Mouse (Mus musculus) testis, adult 2 months (tissue): ENCODE measurements around the gene Vwa1. TPM values are rescaled to one million over a fixed set of nuclear protein-coding genes. Genes with fewer than 3 reads are reported as not detected.

Source experiments
- H3K27ac ChIP-seq: fragments of 200-500 bp; 2 replicates; pipeline ENCODE4 v1.5.1; 2012; ENCODE audit warnings: low read depth, low read length; ENCODE audit not compliant: control insufficient read depth, insufficient read depth
- H3K27me3 ChIP-seq: fragments of 200-500 bp; 2 replicates; pipeline ENCODE4 v1.6.1; 2012; ENCODE audit warnings: mild to moderate bottlenecking, low read length, moderate library complexity; ENCODE audit not compliant: control insufficient read depth, insufficient read depth
- H3K36me3 ChIP-seq: fragments of 200-500 bp; 2 replicates; pipeline ENCODE4 v1.6.1; 2012; ENCODE audit warnings: mild to moderate bottlenecking, low read length; ENCODE audit not compliant: control insufficient read depth, insufficient read depth
- H3K4me1 ChIP-seq: fragments of 200-500 bp; 2 replicates; pipeline ENCODE4 v1.6.1; 2012; ENCODE audit warnings: low read length; ENCODE audit not compliant: control insufficient read depth, insufficient read depth
- H3K4me3 ChIP-seq: fragments of 200-500 bp; 2 replicates; pipeline ENCODE4 v1.5.1; 2012; ENCODE audit warnings: low read depth, mild to moderate bottlenecking, low read length, moderate library complexity, mixed read lengths; ENCODE audit not compliant: control insufficient read depth
- CTCF ChIP-seq: fragments of 200-500 bp; IDR thresholded peaks from 2 replicates; pipeline ENCODE4 v1.5.1; 2012; ENCODE audit warnings: low read depth, mild to moderate bottlenecking, inconsistent platforms, low read length, moderate library complexity; ENCODE audit not compliant: control insufficient read depth, insufficient read depth, insufficient replicate concordance
- POLR2A ChIP-seq: fragments of 200-500 bp; IDR thresholded peaks from 2 replicates; pipeline ENCODE4 v1.6.1; 2012; ENCODE audit warnings: low read depth, mild to moderate bottlenecking, inconsistent platforms, low read length, moderate library complexity; ENCODE audit not compliant: control insufficient read depth
- polyA plus RNA-seq: library from polyadenylated mRNA; depleted of rRNA; stranded (reverse); fragments of >200 nt; gene quantifications from 2 replicates; pipeline ENCODE4 v1.2.3, GENCODE M21; 2012

The Vwa1 gene
- polyA plus RNA-seq, 1 experiment, result 5.6 TPM

DNA sequence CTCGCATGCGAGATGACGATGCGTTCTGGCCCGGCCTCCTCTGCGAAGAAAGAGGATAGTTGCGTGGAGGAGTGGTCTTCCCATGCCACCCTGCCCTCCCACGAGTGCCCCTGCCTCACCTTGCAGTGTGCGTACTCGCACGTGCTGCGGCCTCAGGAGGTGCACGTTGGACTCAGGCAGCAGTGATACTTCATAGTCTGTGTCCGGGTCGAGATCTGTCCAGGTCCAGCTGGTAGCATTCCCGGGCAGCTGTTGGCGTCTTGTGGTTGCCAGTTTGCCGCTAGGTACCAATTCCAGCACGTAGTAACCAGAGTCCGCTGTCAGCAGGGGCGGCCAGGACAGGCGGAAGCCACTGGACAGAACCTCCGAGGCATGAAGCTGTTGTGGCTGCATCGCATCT is 3.9 kb downstream of the Vwa1 start:
- no peak overlapping the region; the same call in 1 of the 2 replicates for H3K27ac ChIP-seq
- H3K4me1 ChIP-seq, result peaks cover 27% of the 10 kb centered on the region
- TF ChIP-seq CTCF (no peak), POLR2A (no peak)
- H3K4me3 ChIP-seq, result peak overlapping the region; percentile 80
- H3K27me3 ChIP-seq, result no peaks in the 10 kb centered on the region
- H3K36me3 ChIP-seq, result no peaks in the 10 kb centered on the region

DNA sequence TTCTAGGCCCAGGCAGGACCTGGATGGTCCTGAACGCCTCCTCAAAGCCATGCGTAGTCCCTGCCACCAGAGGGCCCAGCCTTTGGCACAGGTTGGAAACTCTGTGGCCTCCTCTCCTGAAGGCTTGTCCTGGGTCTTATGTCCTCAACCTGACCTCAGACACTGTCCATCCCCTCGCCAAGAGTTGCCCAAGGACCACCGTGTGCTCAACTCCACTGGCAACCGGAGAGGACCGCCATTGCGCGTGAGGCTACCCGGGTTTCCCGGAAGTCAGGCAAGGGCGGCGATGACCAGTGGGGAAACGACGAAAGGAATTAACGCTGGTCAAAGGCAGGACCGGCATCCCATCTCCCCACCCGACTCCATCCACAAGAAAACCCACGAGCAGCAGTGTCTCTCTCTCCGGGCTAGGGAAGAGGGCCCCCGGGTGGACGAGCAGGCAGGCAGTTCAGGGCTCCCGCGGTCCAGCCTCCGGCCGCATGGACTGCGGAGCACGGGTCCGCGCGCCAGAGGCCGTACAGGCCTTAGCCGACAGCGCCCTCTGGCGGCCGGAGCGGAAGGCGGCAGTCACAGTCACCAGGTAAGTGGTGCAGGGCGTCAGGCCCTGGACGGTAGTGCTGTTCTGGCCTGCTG is 4.5 kb downstream of the Vwa1 start:
- TF ChIP-seq POLR2A (peak; percentile 73), CTCF (peak; percentile 99)
- Histone ChIP-seq H3K4me1 (peaks cover 21% of the 10 kb centered on the region), H3K36me3 (no peaks in the 10 kb centered on the region), H3K27me3 (no peaks in the 10 kb centered on the region), H3K4me3 (peak overlapping the region; percentile 80), H3K27ac (peak overlapping the region; percentile 63)

DNA sequence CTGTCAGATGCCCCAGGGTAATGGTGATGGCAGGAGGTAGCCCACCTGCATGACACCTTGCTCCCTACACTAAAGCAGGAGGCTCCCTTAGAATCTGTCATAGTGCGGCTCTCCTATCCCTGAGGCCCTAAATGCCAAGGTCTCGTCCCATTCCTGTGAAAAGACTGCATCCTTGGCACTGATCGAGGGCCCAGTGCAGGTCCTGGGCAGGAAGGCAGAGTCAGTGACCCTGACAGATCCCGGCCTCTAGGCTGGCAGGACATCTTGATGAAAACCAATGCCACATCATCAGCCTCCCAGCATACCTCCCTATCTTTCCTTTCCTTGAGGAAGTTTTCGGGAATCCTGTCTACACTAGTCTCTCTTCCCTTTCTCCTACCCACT is 5.0 kb downstream of the Vwa1 start:
- H3K27me3 ChIP-seq, result no peaks in the 10 kb centered on the region
- no peak for TF ChIP-seq CTCF
- TF ChIP-seq POLR2A, result no peak
- peak overlapping the region; percentile 80 for H3K4me3 ChIP-seq
- peaks cover 18% of the 10 kb centered on the region for H3K4me1 ChIP-seq
- no peaks in the 10 kb centered on the region for H3K36me3 ChIP-seq
- peak overlapping the region; percentile 63 for H3K27ac ChIP-seq

DNA sequence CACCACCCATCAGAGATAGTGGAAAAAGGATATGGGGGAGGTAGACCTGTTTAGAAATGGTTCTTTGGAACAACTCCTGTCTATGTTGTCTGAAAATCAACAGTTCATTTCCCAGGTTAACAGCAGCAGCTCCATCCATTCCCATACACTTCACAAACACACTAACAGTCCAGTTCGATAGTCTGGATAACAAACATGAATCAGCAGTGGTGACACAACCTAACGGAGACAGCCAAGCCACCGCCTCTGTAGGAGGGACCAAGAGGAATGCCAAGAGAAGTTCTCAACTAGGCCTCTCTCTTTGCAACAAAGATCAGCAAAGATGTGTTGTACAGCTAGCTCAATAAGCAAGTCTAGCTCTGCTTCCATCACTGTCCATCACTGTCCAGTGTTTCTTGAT is 12.1 kb downstream of the Vwa1 start:
- TF ChIP-seq CTCF (no peak), POLR2A (no peak)
- no peak overlapping the region for H3K27ac ChIP-seq
- H3K36me3 ChIP-seq, result no peaks in the 10 kb centered on the region
- no peaks in the 10 kb centered on the region for H3K27me3 ChIP-seq
- no peak overlapping the region for H3K4me3 ChIP-seq
- H3K4me1 ChIP-seq, result peaks cover 12% of the 10 kb centered on the region

DNA sequence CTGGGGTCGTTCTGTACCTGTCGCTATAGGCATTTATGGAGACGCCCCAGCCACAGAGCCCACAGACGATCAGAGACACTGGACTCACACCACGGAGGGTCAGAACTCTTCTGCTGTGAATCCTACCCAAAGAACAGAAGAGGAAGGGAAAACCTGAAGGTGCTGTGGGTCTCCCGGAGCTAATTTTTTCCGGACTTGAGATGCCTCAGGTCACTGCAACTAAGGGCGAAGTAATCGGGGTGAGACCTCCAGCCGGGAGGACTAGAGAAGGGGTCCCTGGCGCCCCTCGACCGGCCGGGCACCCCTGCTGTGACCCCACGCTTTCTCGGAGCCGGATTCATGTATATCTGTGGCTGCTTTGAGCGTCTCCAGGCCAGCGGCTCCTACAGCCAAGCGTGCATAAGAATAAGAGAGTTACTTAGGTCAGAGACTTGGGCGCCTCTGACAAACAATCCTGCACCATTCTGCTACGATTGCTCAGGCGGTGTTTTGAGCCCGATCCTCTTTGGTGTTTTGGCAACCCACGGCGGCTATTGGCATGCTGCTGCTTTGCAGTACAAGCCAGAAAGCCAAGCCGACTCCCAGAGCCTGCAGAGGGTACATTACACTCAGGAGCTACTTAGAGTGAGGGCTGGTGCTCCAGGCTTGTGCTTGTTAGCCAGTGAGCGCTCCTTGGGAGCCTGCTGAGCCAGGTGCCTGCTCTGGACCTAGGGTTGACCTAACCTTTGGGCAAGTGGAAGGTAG is 13.0 kb downstream of the Vwa1 start:
- H3K27ac ChIP-seq, result peak overlapping the region; percentile 52
- peak overlapping the region; percentile 76 for H3K4me3 ChIP-seq
- no peak for TF ChIP-seq CTCF
- no peak for TF ChIP-seq POLR2A

DNA sequence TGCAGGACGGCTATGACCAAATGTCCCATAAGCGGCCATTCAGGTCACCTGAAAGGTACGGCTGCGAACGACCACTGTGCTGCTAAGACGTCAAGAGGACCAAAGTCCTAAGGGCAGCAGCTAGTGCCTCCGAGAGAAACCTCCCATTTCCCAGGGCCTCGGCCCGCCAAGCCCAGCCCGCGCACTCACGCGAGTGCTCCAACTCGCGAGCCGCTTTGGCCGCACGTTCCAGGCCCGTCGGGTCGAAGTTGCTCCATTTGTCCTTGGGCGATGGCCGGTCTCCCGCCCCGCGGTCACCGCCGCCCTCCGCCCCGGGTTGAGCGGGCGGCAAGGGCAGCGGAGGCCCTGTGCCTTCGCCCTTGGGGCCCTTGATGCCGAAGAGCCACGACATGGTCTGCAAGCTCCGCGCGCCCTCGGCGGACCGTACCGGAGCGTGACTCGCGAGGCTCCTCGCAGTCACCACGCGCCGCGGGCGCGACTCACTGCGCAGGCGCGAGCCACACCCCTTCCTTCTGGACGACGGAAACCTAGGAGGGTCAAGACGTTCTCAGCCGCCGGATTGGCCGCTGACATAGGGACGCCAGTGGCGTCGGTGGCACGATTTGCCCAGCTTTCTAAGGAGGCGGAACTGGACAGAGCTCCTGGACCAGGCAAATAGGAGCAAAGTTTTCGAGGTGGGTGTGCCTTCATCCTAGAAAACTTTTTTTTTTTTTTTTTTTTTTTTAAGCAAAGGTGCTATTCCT is 13.7 kb downstream of the Vwa1 start, which contains the start of gene Atad3a:
TSS of gene Atad3a (minus strand) at position 481 of the 743 bp plus-strand sequence.
- TF ChIP-seq POLR2A, result peak; percentile 71
- TF ChIP-seq CTCF, result no peak
- no peaks in the 10 kb centered on the region for H3K27me3 ChIP-seq
- peak within 1 kb of the TSS; percentile 52 for H3K27ac ChIP-seq
- peaks cover 12% of the 10 kb centered on the region for H3K4me1 ChIP-seq
- H3K4me3 ChIP-seq, result peak within 1 kb of the TSS; percentile 76
- no peaks in the 10 kb centered on the region for H3K36me3 ChIP-seq

More for the DNA sequence above, 13.0 kb downstream of the Vwa1 start:
- H3K36me3 ChIP-seq, result no peaks in the 10 kb centered on the region
- H3K27me3 ChIP-seq, result no peaks in the 10 kb centered on the region
- peaks cover 12% of the 10 kb centered on the region for H3K4me1 ChIP-seq

DNA sequence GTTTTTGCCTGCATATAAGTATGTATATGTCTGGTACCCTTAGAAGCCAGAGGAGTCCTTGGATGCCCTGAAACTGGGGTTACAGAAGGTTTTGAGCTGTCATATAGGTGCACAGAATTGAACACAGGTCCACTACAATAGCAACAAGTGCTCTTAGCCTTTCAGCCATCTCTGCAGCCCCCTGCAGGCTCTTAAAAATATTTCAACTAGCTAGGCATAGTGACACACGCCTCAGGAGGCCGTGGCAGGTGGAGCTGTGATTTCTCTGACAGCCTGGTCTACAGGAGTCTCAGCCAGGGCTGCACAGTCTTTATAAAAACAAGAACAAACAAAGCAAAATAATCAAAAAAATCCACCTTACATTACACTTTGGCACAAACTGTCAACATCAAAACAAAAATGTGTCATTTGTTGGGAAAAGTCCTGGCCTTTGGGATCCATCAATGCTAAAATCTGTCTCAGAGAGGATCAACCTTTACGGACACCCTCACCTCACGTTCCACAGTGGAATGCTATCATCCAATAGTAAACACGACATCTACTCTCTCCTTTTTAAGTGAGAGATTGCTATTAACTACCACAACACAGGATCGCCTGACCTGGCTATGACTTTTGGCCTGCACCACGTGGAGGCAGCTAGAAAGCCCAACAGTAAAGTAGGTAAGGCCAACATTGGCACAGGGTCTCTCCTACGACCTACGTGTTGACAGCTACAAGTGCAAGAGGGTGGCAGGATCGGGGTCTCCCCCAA is 14.5 kb downstream of the Vwa1 start:
- Histone ChIP-seq H3K27me3 (no peaks in the 10 kb centered on the region), H3K27ac (0 out of 2 replicates have a peak overlapping the region, but pooled peaks have one; percentile 5), H3K36me3 (no peaks in the 10 kb centered on the region), H3K4me1 (peaks cover 12% of the 10 kb centered on the region), H3K4me3 (peak overlapping the region; percentile 76)
- TF ChIP-seq CTCF (no peak), POLR2A (no peak)
